Mouse (Mus musculus): Measurements from ENCODE around the gene Cops4.

The Cops4 gene

GRCm38 (mm10) chr5:100581622-100582434, 63.7 kb downstream of the Cops4 start:
- no peak for DNase-seq

- DNase-seq, result no peak
Measured at GRCm38 (mm10) chr5:100582435-100582826, 64.3 kb downstream of the Cops4 start.

- DNase-seq, result no peak
Measured at GRCm38 (mm10) chr5:100583066-100583465, 65.0 kb downstream of the Cops4 start.

- no peak for DNase-seq
Measured at GRCm38 (mm10) chr5:100585206-100585644, 67.1 kb downstream of the Cops4 start.

- DNase-seq, result no peak
Measured at GRCm38 (mm10) chr5:100585657-100586056, 67.5 kb downstream of the Cops4 start.

- DNase-seq, result peak; percentile 71
Measured at GRCm38 (mm10) chr5:100587136-100587535, 69.0 kb downstream of the Cops4 start.

GRCm38 (mm10) chr5:100587626-100588025, 69.5 kb downstream of the Cops4 start:
- peak; percentile 95 for DNase-seq

GRCm38 (mm10) chr5:100590505-100590904, 72.4 kb downstream of the Cops4 start:
- no peak for DNase-seq

- peak; percentile 68 for DNase-seq
Measured at GRCm38 (mm10) chr5:100594803-100595467, 76.8 kb downstream of the Cops4 start.

GRCm38 (mm10) chr5:100595999-100596398, 77.9 kb downstream of the Cops4 start:
- DNase-seq, result no peak
